Mouse (Mus musculus) testis, adult 2 months (tissue): ENCODE data around the gene Ppm1m.

ENCODE experiments used
- CTCF ChIP-seq: fragments of 200-500 bp; IDR thresholded peaks from 2 replicates; pipeline ENCODE4 v1.5.1; 2012; ENCODE audit warnings: low read depth, mild to moderate bottlenecking, inconsistent platforms, low read length, moderate library complexity; ENCODE audit not compliant: control insufficient read depth, insufficient read depth, insufficient replicate concordance
- POLR2A ChIP-seq: fragments of 200-500 bp; IDR thresholded peaks from 2 replicates; pipeline ENCODE4 v1.6.1; 2012; ENCODE audit warnings: low read depth, mild to moderate bottlenecking, inconsistent platforms, low read length, moderate library complexity; ENCODE audit not compliant: control insufficient read depth

DNA sequence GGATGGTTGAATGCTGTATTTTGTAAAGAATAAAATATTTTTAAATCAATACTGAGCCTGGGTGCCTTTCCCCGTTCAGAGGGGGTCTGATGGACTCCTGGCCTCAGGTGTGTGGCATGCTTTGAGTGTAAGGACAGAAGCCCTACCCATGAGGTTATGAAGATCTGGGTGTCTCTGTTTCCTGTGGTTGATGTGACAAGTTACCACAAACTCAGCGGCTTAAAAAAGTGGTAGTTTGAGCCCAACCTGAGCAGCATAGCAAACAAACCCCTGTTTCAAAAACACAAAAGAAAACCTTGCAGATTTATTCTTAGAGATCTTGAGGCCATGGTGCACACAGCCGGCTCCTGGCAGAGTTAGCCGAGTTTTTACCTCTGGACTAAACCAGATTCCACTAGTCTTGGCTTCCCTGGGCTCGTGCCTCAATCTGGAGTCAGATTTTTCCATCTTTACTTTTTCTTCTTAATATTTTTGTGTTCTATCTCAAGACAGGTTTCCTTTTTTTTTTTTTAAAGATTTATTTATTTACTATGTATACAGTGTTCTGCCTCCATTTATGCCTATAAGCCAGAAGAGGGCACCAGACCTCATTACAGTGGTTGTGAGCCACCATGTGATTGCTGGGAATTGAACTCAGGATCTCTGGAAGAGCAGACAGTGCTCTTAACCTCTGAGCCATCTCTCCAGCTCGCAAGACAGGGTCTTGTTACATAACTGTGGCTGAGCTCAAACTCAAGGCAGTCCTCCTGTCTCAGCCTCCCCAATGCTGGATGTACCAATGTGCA lies 16.0 kb upstream of the Ppm1m start:
- TF ChIP-seq POLR2A (no peak), CTCF (no peak)
